Mouse (Mus musculus): ENCODE data around the gene Rilpl1. TPM values are rescaled to one million over a fixed set of nuclear protein-coding genes. Genes with fewer than 3 reads are reported as not detected.
"Not testable (repeated sequence)": the region's sequence is repeated elsewhere in the genome, so short reads cannot be mapped to it uniquely, and the experiment has no call there.

Gene Rilpl1
- total RNA-seq (2017) = 1.2 and 1.7 TPM in 2 replicates

DNA sequence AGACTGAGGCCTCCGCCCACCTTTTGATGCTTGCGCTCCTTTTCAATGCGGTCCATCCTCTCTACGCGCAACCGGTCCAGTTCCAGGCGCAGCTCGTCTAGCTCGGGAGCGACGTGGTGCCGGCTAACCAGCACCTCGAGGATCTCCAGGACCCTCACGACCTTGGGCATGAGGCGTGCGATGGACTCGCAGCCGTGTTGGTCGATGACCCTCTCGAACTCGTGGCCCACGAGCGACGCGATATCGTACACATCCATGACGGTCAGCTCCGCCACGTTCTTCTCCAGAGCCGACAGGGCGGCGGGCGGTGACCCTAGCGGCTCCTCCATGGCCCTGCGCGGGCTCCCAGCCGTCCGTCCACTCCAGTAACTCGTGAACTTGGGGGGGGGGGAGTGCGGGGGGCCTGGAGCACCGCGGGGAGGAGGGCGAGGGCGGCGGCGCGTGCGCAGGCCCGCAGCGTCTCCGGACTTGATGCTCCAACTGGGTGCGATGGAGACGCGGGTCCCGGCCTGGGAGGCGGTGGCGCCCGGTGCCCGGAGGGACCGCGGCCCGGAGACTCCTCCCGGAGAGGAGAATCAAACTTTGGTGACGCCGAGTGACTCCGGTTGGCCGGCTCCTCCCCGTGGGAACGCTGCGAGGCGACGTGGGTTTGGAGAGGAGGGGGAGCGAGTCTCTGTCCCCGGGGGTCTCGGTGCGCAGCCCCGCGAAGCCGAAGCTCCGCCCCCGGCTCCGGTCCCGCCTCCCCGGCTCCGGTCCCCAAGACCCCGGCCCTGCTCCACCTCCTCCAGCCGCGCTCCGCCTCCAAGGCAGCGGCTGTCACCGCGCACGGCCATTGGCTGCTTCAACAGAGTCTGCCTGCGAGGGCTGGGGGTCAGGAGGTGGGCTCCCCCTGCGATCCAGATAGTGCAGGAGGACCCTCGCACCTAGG, at the start of gene Rilpl1:
Gene Rilpl1 (minus strand): TSS at position 737 of the 928 bp plus-strand sequence.
- no peak for ATAC-seq (ENCODE audit: extremely low read depth, insufficient number of reproducible peaks, low FRiP score, poor library complexity, severe bottlenecking)

- peak; percentile 94 for ATAC-seq (ENCODE audit: extremely low read depth, insufficient number of reproducible peaks, low FRiP score, poor library complexity, severe bottlenecking)
These were observed 47.6 kb upstream of the Rilpl1 start, which contains the start of the genes Eif2b1 and Gtf2h3 for GRCm38 (mm10) chr5:124578633-124579317. TSS of gene Eif2b1 (minus strand) at chr5:124579131. TSS of gene Gtf2h3 (plus strand) at chr5:124579140.

DNA sequence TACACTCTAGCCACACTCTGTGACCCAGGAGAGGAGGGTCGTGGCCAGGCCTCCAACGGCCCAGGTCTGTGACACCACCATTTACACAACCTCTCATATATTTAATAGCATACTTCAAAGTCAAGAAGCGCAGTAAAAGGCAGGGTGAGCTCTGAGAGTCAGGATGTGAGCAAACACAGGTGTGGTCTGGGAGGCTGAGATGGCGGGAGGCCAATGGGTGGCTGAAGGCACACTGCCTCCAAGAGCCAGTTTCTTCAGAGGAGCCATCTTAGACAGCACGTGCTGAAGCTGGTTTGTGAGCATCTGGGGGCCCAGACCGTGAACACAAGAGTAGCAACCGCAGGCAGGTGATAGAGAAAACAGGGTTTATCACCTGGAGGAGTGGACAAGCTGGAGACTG, 44.3 kb upstream of the Rilpl1 start:
- ATAC-seq (ENCODE audit: extremely low read depth, insufficient number of reproducible peaks, low FRiP score, poor library complexity, severe bottlenecking) = no peak

- no peak for ATAC-seq (ENCODE audit: extremely low read depth, insufficient number of reproducible peaks, low FRiP score, poor library complexity, severe bottlenecking)
These were observed 39.9 kb upstream of the Rilpl1 start for GRCm38 (mm10) chr5:124571068-124571467.

- no peak for ATAC-seq (ENCODE audit: extremely low read depth, insufficient number of reproducible peaks, low FRiP score, poor library complexity, severe bottlenecking)
These were observed 24.0 kb upstream of the Rilpl1 start for GRCm38 (mm10) chr5:124555145-124555544.

DNA sequence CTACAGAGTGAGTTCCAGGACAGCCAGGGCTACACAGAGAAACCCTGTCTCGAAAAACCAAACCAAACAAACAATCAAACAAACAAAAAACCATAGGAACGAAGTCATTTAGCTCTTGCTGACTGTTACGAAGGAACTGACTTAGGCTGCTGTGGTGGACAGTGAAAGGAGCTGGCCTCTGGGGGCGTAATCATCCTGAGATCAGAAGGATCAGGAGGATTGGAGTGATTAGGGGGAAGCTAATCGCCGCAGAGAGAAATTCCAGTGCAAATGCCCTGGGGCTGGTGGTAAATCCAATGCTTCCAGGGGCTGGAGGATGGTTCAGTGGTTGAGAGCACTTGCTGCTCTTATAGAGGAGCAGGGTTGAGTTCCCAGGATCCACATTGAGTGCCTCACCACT, 22.4 kb upstream of the Rilpl1 start:
- ATAC-seq (ENCODE audit: extremely low read depth, insufficient number of reproducible peaks, low FRiP score, poor library complexity, severe bottlenecking) = no peak

DNA sequence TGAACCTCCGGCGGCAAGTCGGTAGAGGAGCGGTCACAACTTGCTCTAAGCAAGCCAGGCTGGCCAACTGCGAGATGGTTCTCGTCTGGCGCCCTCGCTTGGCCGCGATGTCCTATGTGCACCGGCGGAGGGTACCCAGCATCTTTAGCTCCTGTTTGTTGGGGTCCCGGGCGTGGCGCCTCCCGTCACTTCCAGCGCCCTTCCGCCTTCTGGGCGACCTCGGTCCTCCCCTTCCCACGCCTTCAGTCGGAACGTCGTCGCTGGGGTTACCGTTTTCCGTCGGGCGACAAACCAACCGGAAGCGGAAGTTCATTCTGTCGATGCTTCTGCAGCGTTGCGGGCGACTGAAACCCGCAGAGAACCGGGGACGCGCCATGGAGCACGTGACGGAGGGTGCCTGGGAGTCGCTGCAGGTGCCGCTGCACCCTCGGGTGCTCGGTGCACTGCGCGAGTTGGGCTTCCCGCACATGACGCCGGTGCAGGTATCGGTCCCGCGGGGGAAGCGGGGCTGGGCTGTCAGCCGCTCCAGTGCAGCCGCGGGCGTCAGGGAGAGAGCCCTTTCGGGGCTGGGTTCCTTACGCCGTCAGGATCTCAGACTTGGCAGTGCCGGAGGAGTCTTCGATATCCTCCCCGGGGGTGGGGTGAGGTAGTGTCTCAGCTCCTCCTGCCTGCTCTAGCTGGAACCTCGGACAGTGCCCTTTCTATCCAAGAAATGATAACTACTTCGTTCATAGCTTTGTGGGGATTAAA, 21.5 kb upstream of the Rilpl1 start, which contains the start of gene Ddx55:
Gene Ddx55 (plus strand): TSS at position 307 of the 750 bp plus-strand sequence.
- peak; percentile 93 for ATAC-seq (ENCODE audit: extremely low read depth, insufficient number of reproducible peaks, low FRiP score, poor library complexity, severe bottlenecking)

- ATAC-seq (ENCODE audit: extremely low read depth, insufficient number of reproducible peaks, low FRiP score, poor library complexity, severe bottlenecking) = no peak
These were observed 20.9 kb upstream of the Rilpl1 start for GRCm38 (mm10) chr5:124552094-124552472.

- not testable (repeated sequence) for ATAC-seq (ENCODE audit: extremely low read depth, insufficient number of reproducible peaks, low FRiP score, poor library complexity, severe bottlenecking)
These were observed 20.3 kb upstream of the Rilpl1 start for GRCm38 (mm10) chr5:124551349-124552093.

DNA sequence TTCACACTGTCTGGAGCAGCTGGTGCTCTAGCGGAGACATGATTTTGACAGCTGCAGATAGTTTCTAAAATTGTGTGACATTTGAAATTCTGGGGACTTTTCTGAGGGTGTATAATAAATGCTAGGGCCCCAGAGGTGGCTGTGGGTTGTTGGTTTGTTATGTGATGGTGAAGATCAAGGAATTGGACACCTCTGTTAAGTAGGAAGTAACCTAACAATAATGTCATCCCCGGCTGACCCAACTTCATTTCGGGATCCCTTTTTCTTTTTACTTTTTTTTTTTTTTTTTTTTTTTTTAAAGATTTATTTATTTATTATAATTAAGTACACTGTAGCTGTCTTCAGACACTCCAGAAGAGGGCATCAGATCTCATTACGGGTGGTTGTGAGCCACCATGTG, 19.5 kb upstream of the Rilpl1 start:
- not testable (repeated sequence) for ATAC-seq (ENCODE audit: extremely low read depth, insufficient number of reproducible peaks, low FRiP score, poor library complexity, severe bottlenecking)

DNA sequence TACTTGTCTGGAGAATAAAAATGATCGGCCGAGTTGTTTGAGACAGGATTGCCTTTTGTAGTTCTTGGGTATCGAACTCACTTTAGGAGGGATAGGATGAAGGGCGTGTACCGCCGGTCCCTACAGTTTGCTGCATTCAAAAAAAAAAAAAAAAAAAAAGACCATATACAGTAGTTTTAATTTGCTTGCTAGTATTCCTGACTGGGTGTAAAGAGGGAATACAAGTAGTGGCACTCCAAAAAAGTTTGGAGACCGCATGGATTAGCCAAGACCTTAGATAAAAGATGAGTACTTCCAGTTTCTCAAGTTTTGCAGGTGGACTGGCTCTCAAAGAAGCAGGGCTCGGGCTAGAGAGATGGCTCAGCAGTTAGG, 10.4 kb upstream of the Rilpl1 start:
- no peak for ATAC-seq (ENCODE audit: extremely low read depth, insufficient number of reproducible peaks, low FRiP score, poor library complexity, severe bottlenecking)

DNA sequence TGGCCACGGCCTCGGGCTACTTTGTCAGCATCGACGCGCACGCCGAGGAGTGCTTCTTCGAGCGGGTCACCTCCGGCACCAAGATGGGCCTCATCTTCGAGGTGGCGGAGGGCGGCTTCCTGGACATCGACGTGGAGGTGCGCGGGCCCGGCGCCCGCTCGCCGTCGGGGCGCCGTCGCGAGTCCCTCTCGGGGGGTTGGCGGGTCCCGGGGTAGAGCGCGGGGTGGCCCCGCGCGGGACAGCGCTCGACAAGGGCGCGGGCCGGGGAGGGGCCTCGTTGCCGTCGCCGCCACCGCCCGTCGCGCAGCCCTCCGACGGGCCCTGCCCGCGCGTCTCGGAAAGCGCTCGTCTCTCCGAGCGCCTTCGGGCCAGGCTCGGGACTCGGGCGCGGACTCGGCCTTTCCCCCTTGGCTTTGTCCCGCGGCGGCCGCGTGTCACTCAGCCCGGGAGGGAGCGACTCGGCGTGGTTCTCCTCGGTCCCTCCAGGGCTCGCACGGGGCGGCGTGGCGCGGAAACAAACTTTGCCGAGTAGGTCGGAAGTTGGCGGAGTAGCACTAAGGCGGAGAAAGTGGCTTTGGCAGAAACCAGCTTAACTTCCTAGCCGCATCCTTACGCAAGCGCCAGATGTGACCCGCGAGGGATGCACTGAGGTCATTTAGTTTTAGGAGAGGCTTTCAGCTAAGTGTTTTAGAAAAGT, 9.9 kb upstream of the Rilpl1 start:
- 0 out of 2 replicates have a peak, but pooled peaks have one; percentile 4 for ATAC-seq (ENCODE audit: extremely low read depth, insufficient number of reproducible peaks, low FRiP score, poor library complexity, severe bottlenecking)

- ATAC-seq (ENCODE audit: extremely low read depth, insufficient number of reproducible peaks, low FRiP score, poor library complexity, severe bottlenecking) = peak; percentile 94
These were observed 9.2 kb upstream of the Rilpl1 start, which contains the start of gene Tmed2 for GRCm38 (mm10) chr5:124540383-124540786. TSS of gene Tmed2 (plus strand) at chr5:124540695.

DNA sequence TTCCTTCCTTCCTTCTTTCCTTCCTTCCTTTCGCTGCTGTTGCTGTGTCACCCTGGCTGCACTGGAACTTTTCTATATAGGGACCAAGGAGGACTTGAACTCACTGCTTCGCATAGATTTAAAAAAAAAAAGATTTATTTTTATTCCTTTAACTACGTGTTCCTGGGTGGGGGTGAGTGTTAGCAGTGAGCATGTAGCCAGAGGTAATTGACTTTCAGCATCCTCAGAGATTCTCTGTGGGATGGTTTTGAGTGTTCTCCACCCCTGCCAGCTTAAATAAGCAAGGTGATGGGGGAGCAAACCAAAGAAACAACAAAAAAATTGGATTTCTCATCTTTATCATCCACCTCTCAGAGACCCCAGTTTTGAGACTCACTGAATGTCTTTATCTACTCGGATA, 8.7 kb upstream of the Rilpl1 start:
- no peak for ATAC-seq (ENCODE audit: extremely low read depth, insufficient number of reproducible peaks, low FRiP score, poor library complexity, severe bottlenecking)

GRCm38 (mm10) chr5:124538813-124539792, 7.9 kb upstream of the Rilpl1 start:
- ATAC-seq (ENCODE audit: extremely low read depth, insufficient number of reproducible peaks, low FRiP score, poor library complexity, severe bottlenecking) = peak; percentile 52; the same call in 1 of the 2 replicates

DNA sequence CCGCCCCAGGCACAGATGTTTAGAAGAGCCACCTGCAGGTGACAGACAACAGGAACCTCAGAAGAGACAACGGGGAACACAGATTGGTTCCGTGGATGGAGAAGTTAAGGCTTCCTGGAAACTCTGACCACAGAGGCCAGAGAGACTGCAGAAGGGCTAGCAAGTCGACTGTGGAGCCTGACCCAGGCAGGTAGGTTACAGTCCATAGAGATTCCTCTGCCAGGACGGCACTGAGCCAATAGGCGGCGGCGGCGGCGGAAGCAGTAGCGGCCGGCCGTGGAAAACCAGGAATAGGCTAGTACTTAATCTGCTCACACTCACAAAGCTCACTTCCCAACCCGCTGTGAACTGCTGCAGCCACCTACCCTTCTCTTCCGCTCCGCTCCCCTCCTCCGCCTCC, 5.6 kb upstream of the Rilpl1 start:
- no peak for ATAC-seq (ENCODE audit: extremely low read depth, insufficient number of reproducible peaks, low FRiP score, poor library complexity, severe bottlenecking)

GRCm38 (mm10) chr5:124535016-124535415, 3.8 kb upstream of the Rilpl1 start:
- no peak for ATAC-seq (ENCODE audit: extremely low read depth, insufficient number of reproducible peaks, low FRiP score, poor library complexity, severe bottlenecking)

Measured in neutrophil, adult 5-6 weeks (primary cell).